Mouse (Mus musculus): Measurements from ENCODE around the gene Nf2. TPM values are rescaled to one million over a fixed set of nuclear protein-coding genes. Genes with fewer than 3 reads are reported as not detected.
A peak's percentile ranks its signal among the peaks of the same experiment; 100 is the strongest.

Gene Nf2
- polyA plus RNA-seq, 1 experiment from 2014 or later: 37.4 TPM

DNA sequence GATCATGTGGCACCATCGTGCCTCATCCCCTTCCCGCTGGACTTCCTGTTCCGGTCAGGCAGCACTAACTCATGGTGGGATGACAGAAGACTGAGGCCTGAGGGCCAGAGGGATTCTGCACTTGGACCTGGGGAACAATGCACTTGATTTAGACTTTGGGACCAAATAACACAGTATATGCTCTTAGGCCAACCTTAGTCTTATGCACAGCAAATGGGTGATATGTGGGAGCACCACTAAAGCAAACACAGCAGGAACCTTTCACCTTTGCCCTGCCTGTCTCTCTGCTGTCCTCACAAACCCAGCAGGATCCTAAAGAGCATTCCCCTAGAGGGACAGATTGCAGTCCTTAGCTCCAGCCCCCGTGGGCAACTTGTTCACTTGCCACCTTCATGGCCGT lies 108.6 kb downstream of the Nf2 start:
- peaks cover 35% of the 10 kb centered on the region for H3K27me3 ChIP-seq (replicated peaks; ENCODE audit: control insufficient read depth, insufficient read depth, low read length)
- no peak overlapping the region for H3K4me3 ChIP-seq (ENCODE audit: low read depth, low read length)
- no peaks in the 10 kb centered on the region for H3K36me3 ChIP-seq (ENCODE audit: control insufficient read depth, insufficient read depth, low read length)
- H3K9me3 ChIP-seq (ENCODE audit: control insufficient read depth, low read length): no peaks in the 10 kb centered on the region
- 0 out of 2 replicates have a peak, but pooled peaks have one; percentile 10 for ATAC-seq (replicated peaks; ENCODE audit: low FRiP score)
- H3K4me2 ChIP-seq: no peak overlapping the region
- DNase-seq (ENCODE audit: low spot score): no peak
- H3K9ac ChIP-seq (ENCODE audit: low read depth, low read length): no peak overlapping the region
- no peaks in the 10 kb centered on the region; the same call in 1 of the 2 replicates for H3K4me1 ChIP-seq (replicated peaks; ENCODE audit: control insufficient read depth, insufficient read depth, low read length)
- H3K27ac ChIP-seq (ENCODE audit: low read depth, low read length): no peak overlapping the region
- WGBS: 52% methylated on average over 5 of the region's 5 CpGs

GRCm38 (mm10) chr11:4738719-4739118 lies 110.6 kb downstream of the Nf2 start:
- DNase-seq (ENCODE audit: low spot score): no peak
- 88% methylated on average over 16 of the region's 16 CpGs for WGBS
- peaks cover 14% of the 10 kb centered on the region for H3K27me3 ChIP-seq (replicated peaks; ENCODE audit: control insufficient read depth, insufficient read depth, low read length)

DNA sequence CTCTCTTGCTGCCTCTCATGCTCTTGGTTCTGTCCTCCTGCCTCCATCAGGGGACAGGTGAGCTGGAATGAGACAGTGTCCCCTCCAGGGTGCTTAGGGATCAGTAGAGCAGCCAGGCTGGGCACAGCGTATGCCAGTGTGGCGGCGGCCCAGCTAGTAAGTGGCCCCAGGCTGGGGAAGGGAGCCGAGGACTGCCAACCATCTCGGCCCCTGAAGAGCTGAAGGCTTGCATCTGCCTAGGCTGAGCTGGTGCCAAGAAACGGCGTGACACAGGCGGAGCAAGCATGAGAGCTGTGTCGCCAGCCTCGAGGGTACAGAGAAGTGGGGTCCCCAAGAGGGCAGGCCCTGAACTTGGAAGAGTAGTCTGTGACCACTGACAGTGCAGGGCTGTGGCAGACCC lies 111.7 kb downstream of the Nf2 start:
- 86% methylated on average over 10 of the region's 10 CpGs for WGBS
- Histone ChIP-seq H3K4me1 (replicated peaks; ENCODE audit: control insufficient read depth, insufficient read depth, low read length) (no peaks in the 10 kb centered on the region; the same call in 1 of the 2 replicates), H3K27me3 (replicated peaks; ENCODE audit: control insufficient read depth, insufficient read depth, low read length) (peaks cover 5% of the 10 kb centered on the region; the same call in 1 of the 2 replicates), H3K9me3 (ENCODE audit: control insufficient read depth, low read length) (no peaks in the 10 kb centered on the region), H3K27ac (ENCODE audit: low read depth, low read length) (no peak overlapping the region), H3K4me2 (no peak overlapping the region), H3K4me3 (ENCODE audit: low read depth, low read length) (no peak overlapping the region), H3K36me3 (ENCODE audit: control insufficient read depth, insufficient read depth, low read length) (no peaks in the 10 kb centered on the region), H3K9ac (ENCODE audit: low read depth, low read length) (no peak overlapping the region)
- DNase-seq (ENCODE audit: low spot score) (no peak), ATAC-seq (replicated peaks; ENCODE audit: low FRiP score) (no peak)

More at GRCm38 (mm10) chr11:4738719-4739118, 110.6 kb downstream of the Nf2 start:
- Histone ChIP-seq H3K9ac (ENCODE audit: low read depth, low read length) (no peak overlapping the region), H3K4me1 (replicated peaks; ENCODE audit: control insufficient read depth, insufficient read depth, low read length) (no peaks in the 10 kb centered on the region; the same call in 1 of the 2 replicates), H3K27ac (ENCODE audit: low read depth, low read length) (no peak overlapping the region), H3K4me3 (ENCODE audit: low read depth, low read length) (no peak overlapping the region), H3K36me3 (ENCODE audit: control insufficient read depth, insufficient read depth, low read length) (no peaks in the 10 kb centered on the region), H3K4me2 (no peak overlapping the region), H3K9me3 (ENCODE audit: control insufficient read depth, low read length) (no peaks in the 10 kb centered on the region)
- ATAC-seq (replicated peaks; ENCODE audit: low FRiP score): no peak

- ATAC-seq (replicated peaks; ENCODE audit: low FRiP score): no peak
- 56% methylated on average over 6 of the region's 6 CpGs for WGBS
Observed at GRCm38 (mm10) chr11:4736355-4736754, 113.0 kb downstream of the Nf2 start.

GRCm38 (mm10) chr11:4734179-4734578 lies 115.2 kb downstream of the Nf2 start:
- H3K4me2 ChIP-seq: no peak overlapping the region
- no peak overlapping the region for H3K27ac ChIP-seq (ENCODE audit: low read depth, low read length)
- DNase-seq (ENCODE audit: low spot score) (no peak), ATAC-seq (replicated peaks; ENCODE audit: low FRiP score) (no peak)
- H3K36me3 ChIP-seq (ENCODE audit: control insufficient read depth, insufficient read depth, low read length): no peaks in the 10 kb centered on the region
- H3K4me3 ChIP-seq (ENCODE audit: low read depth, low read length): no peak overlapping the region
- H3K9me3 ChIP-seq (ENCODE audit: control insufficient read depth, low read length): no peaks in the 10 kb centered on the region
- H3K9ac ChIP-seq (ENCODE audit: low read depth, low read length): no peak overlapping the region
- WGBS: 38% methylated on average over 12 of the region's 12 CpGs
- H3K4me1 ChIP-seq (replicated peaks; ENCODE audit: control insufficient read depth, insufficient read depth, low read length): no peaks in the 10 kb centered on the region
- no peaks in the 10 kb centered on the region for H3K27me3 ChIP-seq (replicated peaks; ENCODE audit: control insufficient read depth, insufficient read depth, low read length)

More at GRCm38 (mm10) chr11:4736355-4736754, 113.0 kb downstream of the Nf2 start:
- H3K27me3 ChIP-seq (replicated peaks; ENCODE audit: control insufficient read depth, insufficient read depth, low read length): 0 out of 2 replicates have a peak, but pooled peaks cover 3% of the 10 kb centered on the region
- H3K9me3 ChIP-seq (ENCODE audit: control insufficient read depth, low read length): no peaks in the 10 kb centered on the region
- H3K4me3 ChIP-seq (ENCODE audit: low read depth, low read length): no peak overlapping the region
- no peak overlapping the region for H3K9ac ChIP-seq (ENCODE audit: low read depth, low read length)
- H3K36me3 ChIP-seq (ENCODE audit: control insufficient read depth, insufficient read depth, low read length): no peaks in the 10 kb centered on the region
- no peak overlapping the region for H3K27ac ChIP-seq (ENCODE audit: low read depth, low read length)
- H3K4me1 ChIP-seq (replicated peaks; ENCODE audit: control insufficient read depth, insufficient read depth, low read length): no peaks in the 10 kb centered on the region; the same call in 1 of the 2 replicates
- no peak overlapping the region for H3K4me2 ChIP-seq
- DNase-seq (ENCODE audit: low spot score): no peak

DNA sequence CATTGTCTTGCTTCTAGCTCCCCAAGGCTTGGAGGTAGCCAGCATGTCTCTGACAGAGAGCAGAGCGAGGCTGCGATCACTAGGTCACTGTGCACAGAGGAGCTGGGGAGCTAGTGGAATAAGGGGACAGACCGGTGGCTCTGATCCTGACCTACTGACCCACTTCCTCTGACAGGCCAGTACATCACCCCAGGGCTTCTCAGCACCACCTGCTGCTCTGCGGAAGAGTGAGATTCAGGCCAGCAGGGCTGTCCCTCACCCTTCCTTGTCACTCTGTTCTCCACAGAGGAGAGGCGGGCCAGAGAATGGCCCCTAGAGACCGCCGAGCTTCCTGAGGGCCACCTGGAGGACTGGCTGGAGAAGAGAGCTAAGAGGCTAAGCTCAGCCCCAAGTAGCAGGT lies 117.6 kb downstream of the Nf2 start:
- Histone ChIP-seq H3K9ac (ENCODE audit: low read depth, low read length) (no peak overlapping the region), H3K4me2 (no peak overlapping the region), H3K36me3 (ENCODE audit: control insufficient read depth, insufficient read depth, low read length) (no peaks in the 10 kb centered on the region), H3K4me1 (replicated peaks; ENCODE audit: control insufficient read depth, insufficient read depth, low read length) (no peaks in the 10 kb centered on the region), H3K9me3 (ENCODE audit: control insufficient read depth, low read length) (no peaks in the 10 kb centered on the region), H3K27ac (ENCODE audit: low read depth, low read length) (no peak overlapping the region), H3K4me3 (ENCODE audit: low read depth, low read length) (no peak overlapping the region), H3K27me3 (replicated peaks; ENCODE audit: control insufficient read depth, insufficient read depth, low read length) (no peaks in the 10 kb centered on the region)
- 85% methylated on average over 7 of the region's 7 CpGs for WGBS
- ATAC-seq (replicated peaks; ENCODE audit: low FRiP score): no peak
- no peak for DNase-seq (ENCODE audit: low spot score)

- H3K27ac ChIP-seq (ENCODE audit: low read depth, low read length): no peak overlapping the region
- no peak overlapping the region for H3K4me3 ChIP-seq (ENCODE audit: low read depth, low read length)
- no peak overlapping the region for H3K4me2 ChIP-seq
- no peaks in the 10 kb centered on the region for H3K27me3 ChIP-seq (replicated peaks; ENCODE audit: control insufficient read depth, insufficient read depth, low read length)
- DNase-seq (ENCODE audit: low spot score) (no peak), ATAC-seq (replicated peaks; ENCODE audit: low FRiP score) (no peak)
- no peaks in the 10 kb centered on the region for H3K36me3 ChIP-seq (ENCODE audit: control insufficient read depth, insufficient read depth, low read length)
- no peak overlapping the region for H3K9ac ChIP-seq (ENCODE audit: low read depth, low read length)
- H3K4me1 ChIP-seq (replicated peaks; ENCODE audit: control insufficient read depth, insufficient read depth, low read length): no peaks in the 10 kb centered on the region
- H3K9me3 ChIP-seq (ENCODE audit: control insufficient read depth, low read length): no peaks in the 10 kb centered on the region
- WGBS: 82% methylated on average over 5 of the region's 5 CpGs
Observed at GRCm38 (mm10) chr11:4730913-4731312, 118.4 kb downstream of the Nf2 start.

DNA sequence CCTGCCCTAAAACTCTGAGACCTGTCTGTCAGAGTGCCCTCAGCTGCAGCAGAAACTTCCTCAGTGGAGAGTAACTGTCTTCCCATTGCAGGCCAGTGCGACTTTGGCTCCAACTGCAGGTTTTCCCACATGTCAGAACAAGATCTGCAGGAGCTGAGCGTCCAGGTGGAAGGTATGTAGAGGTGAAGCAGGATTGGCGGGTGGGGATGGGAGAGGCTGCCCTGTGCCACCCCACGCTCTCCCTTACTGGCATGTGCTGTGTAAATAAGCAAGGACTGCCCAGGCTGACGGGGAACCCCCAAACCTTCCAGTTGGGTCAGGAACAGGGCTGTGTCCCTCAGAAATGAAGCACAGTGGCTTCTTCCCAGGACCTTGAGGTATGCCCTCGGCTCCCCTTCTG lies 119.2 kb downstream of the Nf2 start:
- H3K27ac ChIP-seq (ENCODE audit: low read depth, low read length): no peak overlapping the region
- no peaks in the 10 kb centered on the region for H3K4me1 ChIP-seq (replicated peaks; ENCODE audit: control insufficient read depth, insufficient read depth, low read length)
- H3K36me3 ChIP-seq (ENCODE audit: control insufficient read depth, insufficient read depth, low read length): no peaks in the 10 kb centered on the region
- WGBS: 74% methylated on average over 6 of the region's 6 CpGs
- no peak overlapping the region for H3K4me3 ChIP-seq (ENCODE audit: low read depth, low read length)
- DNase-seq (ENCODE audit: low spot score) (no peak), ATAC-seq (replicated peaks; ENCODE audit: low FRiP score) (no peak)
- no peak overlapping the region for H3K9ac ChIP-seq (ENCODE audit: low read depth, low read length)
- H3K4me2 ChIP-seq: no peak overlapping the region
- no peaks in the 10 kb centered on the region for H3K27me3 ChIP-seq (replicated peaks; ENCODE audit: control insufficient read depth, insufficient read depth, low read length)
- H3K9me3 ChIP-seq (ENCODE audit: control insufficient read depth, low read length): no peaks in the 10 kb centered on the region

DNA sequence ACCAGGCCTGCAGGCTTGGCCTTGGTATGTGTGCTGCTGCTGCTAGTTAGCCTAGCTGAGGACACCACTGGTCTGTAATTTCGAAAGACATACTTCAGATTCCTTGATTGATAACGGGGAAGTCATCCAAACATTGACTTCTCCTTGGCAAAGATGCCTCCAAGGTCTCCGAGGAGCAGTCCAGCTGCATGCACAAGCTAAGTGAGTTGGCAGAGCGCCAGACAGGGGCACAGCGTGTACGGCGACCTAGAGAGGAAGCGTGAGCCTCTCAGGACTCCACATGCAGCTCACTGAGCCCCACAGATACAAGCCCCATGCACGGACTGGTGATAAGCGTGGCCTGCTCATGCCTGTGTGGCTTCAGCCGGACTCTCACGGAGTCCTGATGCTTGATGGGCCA lies 119.7 kb downstream of the Nf2 start:
- H3K4me2 ChIP-seq: no peak overlapping the region
- ATAC-seq (replicated peaks; ENCODE audit: low FRiP score): no peak
- no peak overlapping the region for H3K4me3 ChIP-seq (ENCODE audit: low read depth, low read length)
- WGBS: 67% methylated on average over 12 of the region's 12 CpGs
- no peak overlapping the region for H3K27ac ChIP-seq (ENCODE audit: low read depth, low read length)
- no peaks in the 10 kb centered on the region for H3K36me3 ChIP-seq (ENCODE audit: control insufficient read depth, insufficient read depth, low read length)
- H3K9me3 ChIP-seq (ENCODE audit: control insufficient read depth, low read length): no peaks in the 10 kb centered on the region
- DNase-seq (ENCODE audit: low spot score): no peak
- H3K4me1 ChIP-seq (replicated peaks; ENCODE audit: control insufficient read depth, insufficient read depth, low read length): no peaks in the 10 kb centered on the region
- H3K27me3 ChIP-seq (replicated peaks; ENCODE audit: control insufficient read depth, insufficient read depth, low read length): no peaks in the 10 kb centered on the region
- H3K9ac ChIP-seq (ENCODE audit: low read depth, low read length): no peak overlapping the region
